ENCODE assay signal across 8 mouse cellular contexts in the genomic region with DNA sequence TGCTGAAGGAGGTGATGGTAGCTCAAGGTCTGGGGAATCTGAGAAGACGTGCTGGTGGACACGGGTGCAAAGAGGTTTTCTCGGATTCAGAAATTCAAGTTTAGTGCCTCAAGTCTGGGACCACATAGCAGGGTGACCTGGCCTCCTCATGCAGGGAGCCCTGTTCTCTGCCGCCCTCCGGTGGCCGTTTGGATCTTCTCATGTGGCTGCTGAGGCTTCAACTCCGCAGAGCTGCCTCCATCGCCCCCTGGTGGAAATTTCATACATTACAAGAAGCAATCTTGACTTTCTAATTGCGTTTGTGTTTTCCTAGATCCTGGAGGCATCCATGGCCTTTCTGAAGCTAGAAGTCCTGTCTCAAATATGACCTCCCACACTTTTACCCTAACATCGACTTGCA. TPM values are rescaled to one million over a fixed set of nuclear protein-coding genes. Genes with fewer than 3 reads are reported as not detected.
DNase-seq lines count a peak whose midpoint lies in the region; ATAC-seq lines count a peak whose summit lies in the region.

No protein-coding gene starts in this region.

- H3K9ac ChIP-seq in heart, embryonic 15.5 days = no peak overlapping the region
- no peak overlapping the region for H3K9ac ChIP-seq in liver, embryonic 12.5 days
- no peak overlapping the region for H3K9ac ChIP-seq in neural tube, embryonic 11.5 days (ENCODE audit: low read length)
- no peak overlapping the region for H3K9ac ChIP-seq in stomach, embryonic 16.5 days (ENCODE audit: low read length)

- H3K4me1 ChIP-seq in heart, embryonic 15.5 days (replicated peaks) = peaks cover 20% of the 10 kb centered on the region
- H3K4me1 ChIP-seq in liver, embryonic 12.5 days = no peaks in the 10 kb centered on the region
- peaks cover 38% of the 10 kb centered on the region for H3K4me1 ChIP-seq in neural tube, embryonic 11.5 days (ENCODE audit: control insufficient read depth, insufficient read depth, low read length)
- H3K4me1 ChIP-seq in stomach, embryonic 16.5 days (ENCODE audit: control insufficient read depth, insufficient read depth, low read length) = peaks cover 13% of the 10 kb centered on the region

- no peak overlapping the region for H3K27ac ChIP-seq in heart, embryonic 15.5 days
- H3K27ac ChIP-seq in liver, embryonic 12.5 days = no peak overlapping the region
- no peak overlapping the region for H3K27ac ChIP-seq in neural tube, embryonic 11.5 days (ENCODE audit: low read depth, low read length)
- H3K27ac ChIP-seq in stomach, embryonic 16.5 days (ENCODE audit: low read length) = no peak overlapping the region

- no peaks in the 10 kb centered on the region for H3K36me3 ChIP-seq in heart, embryonic 15.5 days
- no peaks in the 10 kb centered on the region for H3K36me3 ChIP-seq in liver, embryonic 12.5 days
- H3K36me3 ChIP-seq in neural tube, embryonic 11.5 days (ENCODE audit: control insufficient read depth, insufficient read depth, low read length) = no peaks in the 10 kb centered on the region
- H3K36me3 ChIP-seq in stomach, embryonic 16.5 days (ENCODE audit: control insufficient read depth, insufficient read depth, low read length) = no peaks in the 10 kb centered on the region

- peaks cover 82% of the 10 kb centered on the region for H3K27me3 ChIP-seq in heart, embryonic 15.5 days
- peaks cover 78% of the 10 kb centered on the region for H3K27me3 ChIP-seq in liver, embryonic 12.5 days (replicated peaks)
- H3K27me3 ChIP-seq in neural tube, embryonic 11.5 days (ENCODE audit: control insufficient read depth, insufficient read depth, low read length) = peaks cover 46% of the 10 kb centered on the region
- peaks cover 56% of the 10 kb centered on the region for H3K27me3 ChIP-seq in stomach, embryonic 16.5 days (ENCODE audit: control insufficient read depth, insufficient read depth, low read length)

- ATAC-seq in erythroid progenitor cell, adult 5-6 weeks (replicated peaks; ENCODE audit: low FRiP score, poor library complexity, severe bottlenecking) = peak; percentile 71
- peak; percentile 56; the same call in 1 of the 2 replicates for ATAC-seq in heart, embryonic 15.5 days (replicated peaks; ENCODE audit: insufficient number of reproducible peaks, insufficient read depth, low FRiP score, low read depth)
- 0 out of 2 replicates have a peak, but pooled peaks have one; percentile 49 for ATAC-seq in liver, embryonic 12.5 days
- ATAC-seq in neural tube, embryonic 11.5 days (ENCODE audit: insufficient read depth, low FRiP score, low TSS enrichment) = no peak
- peak; percentile 75; the same call in 1 of the 2 replicates for ATAC-seq in stomach, embryonic 16.5 days (ENCODE audit: insufficient read depth, low FRiP score)

- DNase-seq in CD8-positive naive resting alpha-beta T cell, adult 2 months (ENCODE audit: low read depth in 2 of 2, low spot score in 2 of 2) = peak; percentile 86 to 92
- peak; percentile 81 for DNase-seq in brain, embryonic 18.5 days (ENCODE audit: low read depth, low spot score)
- DNase-seq in kidney, postnatal 10 days = peak; percentile 96
- peak; percentile 94 for DNase-seq in neural tube, embryonic 11.5 days (ENCODE audit: low spot score)

- H3K4me2 ChIP-seq in heart, embryonic 15.5 days = no peak overlapping the region
- no peak overlapping the region for H3K4me2 ChIP-seq in liver, embryonic 12.5 days
- H3K4me2 ChIP-seq in neural tube, embryonic 11.5 days (ENCODE audit: low read depth) = no peak overlapping the region
- H3K4me2 ChIP-seq in stomach, embryonic 16.5 days (ENCODE audit: low read depth, low read length) = no peak overlapping the region

- H3K9me3 ChIP-seq in heart, embryonic 15.5 days (replicated peaks) = no peaks in the 10 kb centered on the region
- H3K9me3 ChIP-seq in liver, embryonic 12.5 days (replicated peaks) = no peaks in the 10 kb centered on the region
- no peaks in the 10 kb centered on the region for H3K9me3 ChIP-seq in neural tube, embryonic 11.5 days (ENCODE audit: control insufficient read depth, low read length)
- H3K9me3 ChIP-seq in stomach, embryonic 16.5 days (replicated peaks; ENCODE audit: control insufficient read depth, low read length) = no peaks in the 10 kb centered on the region

- under 1% methylated on average over 10 of the region's 10 CpGs for WGBS in heart, embryonic 15.5 days
- 0% methylated on average over 10 of the region's 10 CpGs for WGBS in liver, embryonic 12.5 days (ENCODE audit: insufficient replicate concordance)
- WGBS in neural tube, embryonic 11.5 days = under 1% methylated on average over 10 of the region's 10 CpGs
- WGBS in stomach, embryonic 16.5 days = under 1% methylated on average over 10 of the region's 10 CpGs

- H3K4me3 ChIP-seq in heart, embryonic 15.5 days = no peak overlapping the region
- no peak overlapping the region for H3K4me3 ChIP-seq in liver, embryonic 12.5 days
- H3K4me3 ChIP-seq in neural tube, embryonic 11.5 days (ENCODE audit: low read depth, low read length) = no peak overlapping the region
- no peak overlapping the region for H3K4me3 ChIP-seq in stomach, embryonic 16.5 days (replicated peaks; ENCODE audit: low read length)

RNA-seq across cellular contexts. Expression of a gene that starts 20.6 kb away (rescaled TPM):
- total RNA-seq in erythroid progenitor cell, adult 5-6 weeks (2015; ENCODE audit: low replicate concordance) = 17.6 and 21.6 TPM in 2 replicates
- total RNA-seq in erythroid progenitor cell, adult 5-6 weeks (2017; ENCODE audit: low replicate concordance) = 34.1 and 40.8 TPM in 2 replicates
- 62.8 and 79.1 TPM in 2 replicates for polyA plus RNA-seq in heart, embryonic 15.5 days (2015; fragmentation: Nextera tagmentation; extraction: Ambion mirVana)
- polyA plus RNA-seq in liver, embryonic 12.5 days (2016; fragmentation: Nextera tagmentation; extraction: Ambion mirVana) = 8.7 and 10.3 TPM in 2 replicates
- polyA plus RNA-seq in neural tube, embryonic 11.5 days (2014; fragmentation: Nextera tagmentation; extraction: Ambion mirVana) = 36.7 and 40.9 TPM in 2 replicates
- polyA plus RNA-seq in stomach, embryonic 16.5 days (2015; fragmentation: Nextera tagmentation; extraction: Ambion mirVana) = 36.8 and 37.7 TPM in 2 replicates
